Mouse (Mus musculus) brain, adult 2 months (tissue): ENCODE data around the gene Fam13c.

Source experiments
- DNase-seq: peaks from one replicate; pipeline ENCODE4 v3.0.0; 2011; ENCODE audit warnings: low read depth, low spot score

The Fam13c gene

DNA sequence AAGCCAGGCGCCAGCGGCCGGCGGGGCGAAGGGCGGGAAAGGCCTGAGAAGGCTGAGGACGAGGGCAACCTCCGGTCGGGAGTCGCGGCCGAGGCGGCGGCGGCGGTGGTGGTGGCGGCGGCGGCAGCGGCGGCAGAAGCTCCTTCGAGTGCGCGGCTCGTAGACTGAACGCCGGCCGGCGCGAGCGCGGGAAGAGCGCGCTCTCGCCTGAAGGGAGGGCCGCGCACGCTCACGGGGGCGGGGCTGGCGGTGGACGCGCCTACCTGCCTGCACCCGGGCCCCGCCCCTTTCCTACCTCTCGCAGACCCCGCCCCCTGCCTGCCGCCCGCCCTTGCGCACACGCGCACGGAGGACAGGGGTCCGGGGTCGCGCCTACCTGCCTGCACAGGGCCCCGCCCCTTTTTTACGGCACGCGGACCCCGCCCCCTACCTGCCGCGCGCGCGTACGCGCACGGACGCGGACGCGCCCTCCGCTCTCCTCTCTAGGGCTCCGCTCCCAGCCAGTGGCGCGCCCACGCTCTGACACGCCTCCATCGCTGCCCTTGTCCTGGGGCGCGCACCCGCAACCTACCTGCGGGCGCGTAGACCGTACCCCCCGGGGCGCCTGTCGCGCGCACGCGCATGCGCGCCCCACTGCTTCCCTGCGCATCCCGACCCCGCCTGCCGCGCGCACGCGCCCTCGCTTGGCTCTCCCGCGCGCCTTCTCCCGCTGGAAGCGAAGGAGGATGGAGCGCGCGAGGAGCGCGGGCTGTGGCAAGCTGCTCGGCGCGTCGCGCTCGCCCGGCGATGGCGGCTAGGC is 159.0 kb downstream of the Fam13c start:
- peak; percentile 99 for DNase-seq

GRCm38 (mm10) chr10:70599925-70600305 is 159.6 kb downstream of the Fam13c start:
- peak; percentile 64 for DNase-seq
